Mouse (Mus musculus) C2C12 (cell line): ENCODE results near the gene Piga.

Experiments
- CTCF ChIP-seq: IDR thresholded peaks from one replicate; pipeline ENCODE4 v1.5.1; 2011; ENCODE audit not compliant: control insufficient read depth, insufficient read depth, insufficient read length
- MYOD1 ChIP-seq: IDR thresholded peaks from one replicate; pipeline ENCODE4 v1.6.1; 2011; ENCODE audit warnings: low read depth; ENCODE audit not compliant: control insufficient read depth, insufficient read length

GRCm38 (mm10) chrX:164439462-164439861 lies 19.9 kb downstream of the Piga start:
- TF ChIP-seq MYOD1, result no peak
- TF ChIP-seq CTCF, result no peak
